Mouse (Mus musculus): ENCODE data around the gene Ntf3. TPM values are rescaled to one million over a fixed set of nuclear protein-coding genes. Genes with fewer than 3 reads are reported as not detected.

Gene Ntf3
- polyA plus RNA-seq, 1 experiment from 2014 or later: 1.5 TPM

- Histone ChIP-seq H3K27ac (no peak overlapping the region), H3K9me3 (no peaks in the 10 kb centered on the region), H3K4me3 (replicated peaks) (no peak overlapping the region), H3K4me1 (replicated peaks) (no peaks in the 10 kb centered on the region; the same call in 1 of the 2 replicates), H3K27me3 (no peaks in the 10 kb centered on the region), H3K9ac (replicated peaks) (no peak overlapping the region), H3K4me2 (replicated peaks) (no peak overlapping the region), H3K36me3 (no peaks in the 10 kb centered on the region)
- ATAC-seq: no peak
- 81% methylated on average over 2 of the region's 2 CpGs for WGBS
These were observed 13.6 kb downstream of the Ntf3 start for GRCm38 (mm10) chr6:126153154-126153553.

GRCm38 (mm10) chr6:126143659-126144058 lies 23.1 kb downstream of the Ntf3 start:
- Histone ChIP-seq H3K27ac (no peak overlapping the region), H3K36me3 (no peaks in the 10 kb centered on the region), H3K4me1 (replicated peaks) (no peaks in the 10 kb centered on the region), H3K9me3 (no peaks in the 10 kb centered on the region), H3K27me3 (no peaks in the 10 kb centered on the region), H3K9ac (replicated peaks) (no peak overlapping the region), H3K4me3 (replicated peaks) (no peak overlapping the region), H3K4me2 (replicated peaks) (no peak overlapping the region)
- WGBS: 83% methylated on average over 5 of the region's 5 CpGs
- ATAC-seq: no peak

- 76% methylated on average over 3 of the region's 3 CpGs for WGBS
- Histone ChIP-seq H3K4me3 (replicated peaks) (no peak overlapping the region), H3K27me3 (no peaks in the 10 kb centered on the region), H3K4me1 (replicated peaks) (no peaks in the 10 kb centered on the region), H3K27ac (no peak overlapping the region), H3K9me3 (no peaks in the 10 kb centered on the region), H3K4me2 (replicated peaks) (no peak overlapping the region), H3K36me3 (no peaks in the 10 kb centered on the region), H3K9ac (replicated peaks) (no peak overlapping the region)
- no peak for ATAC-seq
These were observed 24.0 kb downstream of the Ntf3 start for GRCm38 (mm10) chr6:126142741-126143140.

- no peaks in the 10 kb centered on the region for H3K36me3 ChIP-seq
- ATAC-seq: no peak
- H3K4me1 ChIP-seq (replicated peaks): no peaks in the 10 kb centered on the region
- H3K9ac ChIP-seq (replicated peaks): no peak overlapping the region
- H3K4me2 ChIP-seq (replicated peaks): no peak overlapping the region
- no peaks in the 10 kb centered on the region for H3K9me3 ChIP-seq
- H3K4me3 ChIP-seq (replicated peaks): no peak overlapping the region
- 86% methylated on average over 8 of the region's 8 CpGs for WGBS
- no peak overlapping the region for H3K27ac ChIP-seq
- no peaks in the 10 kb centered on the region for H3K27me3 ChIP-seq
These were observed 24.6 kb downstream of the Ntf3 start for GRCm38 (mm10) chr6:126142021-126142554.

- H3K4me1 ChIP-seq (replicated peaks): no peaks in the 10 kb centered on the region
- ATAC-seq: no peak
These were observed 25.2 kb downstream of the Ntf3 start for GRCm38 (mm10) chr6:126141472-126141871.

GRCm38 (mm10) chr6:126140961-126141360 lies 25.7 kb downstream of the Ntf3 start:
- Histone ChIP-seq H3K27me3 (no peaks in the 10 kb centered on the region), H3K4me3 (replicated peaks) (no peak overlapping the region), H3K4me2 (replicated peaks) (no peak overlapping the region), H3K27ac (no peak overlapping the region), H3K9me3 (no peaks in the 10 kb centered on the region), H3K9ac (replicated peaks) (no peak overlapping the region), H3K4me1 (replicated peaks) (no peaks in the 10 kb centered on the region), H3K36me3 (no peaks in the 10 kb centered on the region)
- 92% methylated on average over 6 of the region's 6 CpGs for WGBS
- no peak for ATAC-seq

More at GRCm38 (mm10) chr6:126141472-126141871, 25.2 kb downstream of the Ntf3 start:
- H3K9ac ChIP-seq (replicated peaks): no peak overlapping the region
- H3K9me3 ChIP-seq: no peaks in the 10 kb centered on the region
- WGBS: 74% methylated on average over 13 of the region's 13 CpGs
- H3K36me3 ChIP-seq: no peaks in the 10 kb centered on the region
- no peaks in the 10 kb centered on the region for H3K27me3 ChIP-seq
- no peak overlapping the region for H3K4me2 ChIP-seq (replicated peaks)
- no peak overlapping the region for H3K4me3 ChIP-seq (replicated peaks)
- H3K27ac ChIP-seq: no peak overlapping the region

GRCm38 (mm10) chr6:126140416-126140815 lies 26.3 kb downstream of the Ntf3 start:
- Histone ChIP-seq H3K36me3 (no peaks in the 10 kb centered on the region), H3K4me3 (replicated peaks) (no peak overlapping the region), H3K4me1 (replicated peaks) (no peaks in the 10 kb centered on the region), H3K27me3 (no peaks in the 10 kb centered on the region), H3K9me3 (no peaks in the 10 kb centered on the region), H3K4me2 (replicated peaks) (no peak overlapping the region), H3K9ac (replicated peaks) (no peak overlapping the region), H3K27ac (no peak overlapping the region)
- no peak for ATAC-seq
- 87% methylated on average over 2 of the region's 2 CpGs for WGBS

- Histone ChIP-seq H3K36me3 (no peaks in the 10 kb centered on the region), H3K4me1 (replicated peaks) (no peaks in the 10 kb centered on the region), H3K27ac (no peak overlapping the region), H3K9ac (replicated peaks) (no peak overlapping the region), H3K4me3 (replicated peaks) (no peak overlapping the region), H3K27me3 (no peaks in the 10 kb centered on the region), H3K4me2 (replicated peaks) (no peak overlapping the region), H3K9me3 (no peaks in the 10 kb centered on the region)
- no peak for ATAC-seq
- WGBS: 81% methylated on average over 19 of the region's 19 CpGs
These were observed 32.4 kb downstream of the Ntf3 start for GRCm38 (mm10) chr6:126134155-126134906.

- Histone ChIP-seq H3K36me3 (no peaks in the 10 kb centered on the region), H3K9me3 (no peaks in the 10 kb centered on the region)
These were observed 38.5 kb downstream of the Ntf3 start for GRCm38 (mm10) chr6:126128238-126128637.

GRCm38 (mm10) chr6:126118247-126118646 lies 48.5 kb downstream of the Ntf3 start:
- Histone ChIP-seq H3K36me3 (no peaks in the 10 kb centered on the region), H3K9me3 (no peaks in the 10 kb centered on the region), H3K27ac (no peak overlapping the region), H3K27me3 (no peaks in the 10 kb centered on the region), H3K4me1 (replicated peaks) (0 out of 2 replicates have a peak, but pooled peaks cover 2% of the 10 kb centered on the region), H3K4me3 (replicated peaks) (no peak overlapping the region), H3K9ac (replicated peaks) (no peak overlapping the region), H3K4me2 (replicated peaks) (no peak overlapping the region)
- 91% methylated on average over 1 of the region's 1 CpGs for WGBS
- no peak for ATAC-seq

More at GRCm38 (mm10) chr6:126128238-126128637, 38.5 kb downstream of the Ntf3 start:
- no peak for ATAC-seq
- Histone ChIP-seq H3K4me3 (replicated peaks) (no peak overlapping the region), H3K9ac (replicated peaks) (no peak overlapping the region), H3K27ac (no peak overlapping the region), H3K4me2 (replicated peaks) (no peak overlapping the region), H3K4me1 (replicated peaks) (no peaks in the 10 kb centered on the region), H3K27me3 (no peaks in the 10 kb centered on the region)
- WGBS: 77% methylated on average over 7 of the region's 7 CpGs

GRCm38 (mm10) chr6:126117191-126117590 lies 49.5 kb downstream of the Ntf3 start:
- no peaks in the 10 kb centered on the region for H3K27me3 ChIP-seq
- no peak overlapping the region for H3K27ac ChIP-seq
- H3K4me3 ChIP-seq (replicated peaks): no peak overlapping the region
- H3K9me3 ChIP-seq: no peaks in the 10 kb centered on the region
- H3K4me2 ChIP-seq (replicated peaks): no peak overlapping the region
- H3K9ac ChIP-seq (replicated peaks): no peak overlapping the region
- ATAC-seq: no peak
- 0 out of 2 replicates have a peak, but pooled peaks cover 2% of the 10 kb centered on the region for H3K4me1 ChIP-seq (replicated peaks)
- no peaks in the 10 kb centered on the region for H3K36me3 ChIP-seq
- WGBS: 87% methylated on average over 8 of the region's 8 CpGs

GRCm38 (mm10) chr6:126114934-126115633 lies 51.6 kb downstream of the Ntf3 start:
- H3K4me3 ChIP-seq (replicated peaks): no peak overlapping the region
- no peak for ATAC-seq
- H3K9ac ChIP-seq (replicated peaks): no peak overlapping the region
- H3K9me3 ChIP-seq: no peaks in the 10 kb centered on the region
- 0 out of 2 replicates have a peak, but pooled peaks cover 2% of the 10 kb centered on the region for H3K4me1 ChIP-seq (replicated peaks)
- no peaks in the 10 kb centered on the region for H3K27me3 ChIP-seq
- no peaks in the 10 kb centered on the region for H3K36me3 ChIP-seq
- H3K4me2 ChIP-seq (replicated peaks): no peak overlapping the region
- no peak overlapping the region for H3K27ac ChIP-seq
- WGBS: 65% methylated on average over 10 of the region's 10 CpGs
